Mouse (Mus musculus) testis, adult 2 months (tissue): ENCODE results near the gene Pbld1.

Source experiments
- CTCF ChIP-seq: fragments of 200-500 bp; IDR thresholded peaks from 2 replicates; pipeline ENCODE4 v1.5.1; 2012; ENCODE audit warnings: low read depth, mild to moderate bottlenecking, inconsistent platforms, low read length, moderate library complexity; ENCODE audit not compliant: control insufficient read depth, insufficient read depth, insufficient replicate concordance
- POLR2A ChIP-seq: fragments of 200-500 bp; IDR thresholded peaks from 2 replicates; pipeline ENCODE4 v1.6.1; 2012; ENCODE audit warnings: low read depth, mild to moderate bottlenecking, inconsistent platforms, low read length, moderate library complexity; ENCODE audit not compliant: control insufficient read depth

GRCm38 (mm10) chr10:63038571-63039320 is 21.2 kb upstream of the Pbld1 start:
- TF ChIP-seq POLR2A (no peak), CTCF (no peak)
